Mouse (Mus musculus) heart, postnatal 0 days (tissue): ENCODE data around the gene Fmnl2. TPM values are rescaled to one million over a fixed set of nuclear protein-coding genes. Genes with fewer than 3 reads are reported as not detected.

ENCODE experiments used
- ATAC-seq: fragments of 200-750 bp; cut with Nextera tagmentation; 2 replicates; pipeline ENCODE4 v1.8.0; 2017; ENCODE audit warnings: low read depth, moderate number of reproducible peaks, moderate library complexity; ENCODE audit not compliant: insufficient read depth
- DNase-seq: peaks from one replicate; pipeline ENCODE4 v3.0.0-alpha.2; 2016; ENCODE audit warnings: low spot score
- H3K27ac ChIP-seq: fragments of 300-500 bp; sonication (generic); 2 replicates; pipeline ENCODE4 v1.5.1; 2014; ENCODE audit warnings: low read depth, mild to moderate bottlenecking
- H3K27me3 ChIP-seq: fragments of 300-500 bp; sonication (generic); 2 replicates; pipeline ENCODE4 v1.6.1; 2014; ENCODE audit warnings: low read length, mixed read lengths; ENCODE audit not compliant: control insufficient read depth, insufficient read depth
- H3K36me3 ChIP-seq: fragments of 300-500 bp; sonication (generic); replicated peaks from 2 replicates; pipeline ENCODE4 v1.6.1; 2014; ENCODE audit warnings: low read length, mixed read lengths; ENCODE audit not compliant: control insufficient read depth, insufficient read depth
- H3K4me1 ChIP-seq: fragments of 300-500 bp; sonication (generic); 2 replicates; pipeline ENCODE4 v1.6.1; 2014; ENCODE audit warnings: antibody characterized with exemption; ENCODE audit not compliant: control insufficient read depth, insufficient read depth
- H3K4me2 ChIP-seq: fragments of 300-500 bp; sonication (generic); 2 replicates; pipeline ENCODE4 v1.6.1; 2014; ENCODE audit warnings: low read depth, mild to moderate bottlenecking, low read length, moderate library complexity
- H3K4me3 ChIP-seq: fragments of 300-500 bp; sonication (generic); 2 replicates; pipeline ENCODE4 v1.5.1; 2014; ENCODE audit warnings: low read depth, low read length
- H3K9ac ChIP-seq: fragments of 300-500 bp; sonication (generic); replicated peaks from 2 replicates; pipeline ENCODE4 v1.6.1; 2014; ENCODE audit warnings: low read depth, low read length, mixed read lengths
- H3K9me3 ChIP-seq: fragments of 300-500 bp; sonication (generic); replicated peaks from 2 replicates; pipeline ENCODE4 v1.6.1; 2016; ENCODE audit warnings: low read length; ENCODE audit not compliant: control insufficient read depth
- CTCF ChIP-seq: IDR thresholded peaks from 2 replicates; pipeline ENCODE4 v1.5.1; 2016; ENCODE audit warnings: antibody characterized with exemption, control low read depth, low read depth
- EP300 ChIP-seq: IDR thresholded peaks from 2 replicates; pipeline ENCODE4 v1.6.1; 2016; ENCODE audit warnings: antibody characterized with exemption, low read depth
- WGBS: fragments of 180-500 bp; shearing (Covaris S2); extraction: QIAGEN DNeasy Blood & Tissue Kit; methylation state at CpG from one replicate; pipeline ENCODE4 v1.1.7; 2014; 5-methylcytosine and 5-hydroxymethylcytosine counted together
- polyA plus RNA-seq: library from polyadenylated mRNA; unstranded; fragments of >200 nt; fragmentation: Nextera tagmentation; extraction: Ambion mirVana; gene quantifications from 2 replicates; pipeline ENCODE4 v1.2.1, GENCODE M21; 2015
- total RNA-seq: library from RNA; depleted of rRNA; stranded (reverse); fragments of >200 nt; gene quantifications from 2 replicates; pipeline ENCODE4 v1.2.3, GENCODE M21; 2014; ENCODE audit warnings: low replicate concordance

The Fmnl2 gene
- total and polyA plus RNA-seq, 2 experiments from 2014 or later = 0.77 to 1.6 TPM

GRCm38 (mm10) chr2:52974056-52974455, 116.4 kb downstream of the Fmnl2 start:
- WGBS = 87% methylated on average over 6 of the region's 6 CpGs
- no peak overlapping the region for H3K9ac ChIP-seq
- peaks cover 6% of the 10 kb centered on the region; the same call in 1 of the 2 replicates for H3K4me1 ChIP-seq
- no peaks in the 10 kb centered on the region for H3K9me3 ChIP-seq
- no peak for ATAC-seq
- H3K4me3 ChIP-seq = no peak overlapping the region
- H3K27ac ChIP-seq = no peak overlapping the region
- H3K36me3 ChIP-seq = no peaks in the 10 kb centered on the region
- no peaks in the 10 kb centered on the region for H3K27me3 ChIP-seq
- H3K4me2 ChIP-seq = no peak overlapping the region
- no peak for DNase-seq
- TF ChIP-seq EP300 = no peak
- no peak for TF ChIP-seq CTCF

GRCm38 (mm10) chr2:52974776-52975175, 117.1 kb downstream of the Fmnl2 start:
- no peak overlapping the region for H3K4me3 ChIP-seq
- TF ChIP-seq EP300 (no peak), CTCF (no peak)
- no peaks in the 10 kb centered on the region for H3K27me3 ChIP-seq
- H3K9ac ChIP-seq = no peak overlapping the region
- no peaks in the 10 kb centered on the region for H3K9me3 ChIP-seq
- no peak overlapping the region for H3K4me2 ChIP-seq
- 71% methylated on average over 1 of the region's 1 CpGs for WGBS
- no peaks in the 10 kb centered on the region for H3K36me3 ChIP-seq
- H3K27ac ChIP-seq = no peak overlapping the region
- ATAC-seq (no peak), DNase-seq (no peak)
- H3K4me1 ChIP-seq = peaks cover 12% of the 10 kb centered on the region

- ATAC-seq = no peak
- H3K9me3 ChIP-seq = no peaks in the 10 kb centered on the region
- no peak overlapping the region for H3K27ac ChIP-seq
- no peaks in the 10 kb centered on the region for H3K36me3 ChIP-seq
- TF ChIP-seq CTCF (no peak), EP300 (no peak)
- H3K4me3 ChIP-seq = no peak overlapping the region
- WGBS = 78% methylated on average over 6 of the region's 6 CpGs
- DNase-seq = no peak
- no peaks in the 10 kb centered on the region for H3K27me3 ChIP-seq
- H3K9ac ChIP-seq = no peak overlapping the region
- H3K4me2 ChIP-seq = no peak overlapping the region
- peaks cover 12% of the 10 kb centered on the region for H3K4me1 ChIP-seq
These were observed 120.4 kb downstream of the Fmnl2 start for GRCm38 (mm10) chr2:52977921-52978675.

GRCm38 (mm10) chr2:52978796-52979195, 121.1 kb downstream of the Fmnl2 start:
- Histone ChIP-seq H3K36me3 (no peaks in the 10 kb centered on the region), H3K4me1 (peaks cover 12% of the 10 kb centered on the region), H3K27me3 (no peaks in the 10 kb centered on the region), H3K9ac (no peak overlapping the region), H3K27ac (no peak overlapping the region), H3K4me3 (no peak overlapping the region), H3K9me3 (no peaks in the 10 kb centered on the region), H3K4me2 (no peak overlapping the region)
- 79% methylated on average over 2 of the region's 2 CpGs for WGBS
- TF ChIP-seq CTCF (no peak), EP300 (no peak)
- DNase-seq = no peak
- ATAC-seq = no peak

GRCm38 (mm10) chr2:52979280-52979763, 121.7 kb downstream of the Fmnl2 start:
- Histone ChIP-seq H3K4me2 (no peak overlapping the region), H3K27ac (no peak overlapping the region), H3K27me3 (no peaks in the 10 kb centered on the region), H3K9ac (no peak overlapping the region), H3K4me1 (peaks cover 12% of the 10 kb centered on the region), H3K36me3 (no peaks in the 10 kb centered on the region), H3K4me3 (no peak overlapping the region), H3K9me3 (no peaks in the 10 kb centered on the region)
- DNase-seq = no peak
- 33% methylated on average over 4 of the region's 4 CpGs for WGBS
- ATAC-seq = no peak
- TF ChIP-seq EP300 (no peak), CTCF (no peak)
